Mouse (Mus musculus) ES-Bruce4 (cell line): ENCODE results near the gene Shank1.

Experiments used
- CTCF ChIP-seq: IDR thresholded peaks from one replicate; pipeline ENCODE4 v1.8.1; 2011; ENCODE audit warnings: low read depth, low read length
- EP300 ChIP-seq: IDR thresholded peaks from 2 replicates; pipeline ENCODE4 v1.6.1; 2011; ENCODE audit warnings: low read depth, low read length; ENCODE audit not compliant: insufficient read depth
- POLR2A ChIP-seq: IDR thresholded peaks from one replicate; pipeline ENCODE4 v1.8.1; 2011; ENCODE audit warnings: low read length; ENCODE audit not compliant: insufficient read depth

- no peak for TF ChIP-seq POLR2A
- no peak for TF ChIP-seq CTCF
- TF ChIP-seq EP300 = no peak
These were observed 22.3 kb downstream of the Shank1 start for GRCm38 (mm10) chr7:44332336-44332735.
